Mouse (Mus musculus): ENCODE measurements at regions not wholly inside any gene's neighbourhood (a gene's known extent, or its start where the extent isn't known, plus 50 kb on each side); places are given as distances from the start of the nearest gene placed in this dataset.

DNA sequence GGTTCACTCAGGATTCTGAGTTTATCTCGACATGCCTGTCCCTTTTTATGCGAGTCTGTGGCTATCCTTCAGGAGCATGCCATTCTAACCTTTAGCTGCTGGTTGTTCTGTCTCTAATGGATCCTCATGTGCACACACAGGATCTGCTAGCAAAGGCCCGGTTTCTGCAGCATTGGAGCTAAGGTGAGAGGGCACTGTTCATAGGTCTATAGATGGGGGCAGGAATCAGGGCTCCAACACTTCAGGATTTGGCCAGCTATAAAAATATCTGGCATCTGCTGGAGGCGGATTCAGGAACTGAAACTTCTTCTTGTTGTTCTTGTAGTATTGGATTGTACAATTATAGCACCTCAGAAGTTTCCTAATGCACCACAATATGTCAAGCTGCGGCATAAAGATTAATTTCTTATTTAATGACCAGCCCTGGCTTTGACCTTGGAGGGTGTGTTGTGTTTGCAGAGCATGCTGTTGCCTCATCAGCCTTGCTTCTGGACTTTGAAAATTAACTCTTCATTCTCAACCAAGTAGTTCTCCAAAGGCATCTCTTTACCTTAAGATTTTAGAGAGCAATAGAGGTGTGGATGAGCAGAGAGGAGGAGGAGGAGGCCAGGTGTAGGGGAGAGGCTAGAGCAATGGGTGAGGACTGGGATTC, 104.4 kb upstream of the Shh start:
- Histone ChIP-seq H3K9ac (ENCODE audit: low read length) (no peak overlapping the region), H3K4me2 (ENCODE audit: low read depth) (no peak overlapping the region), H3K4me3 (ENCODE audit: low read depth, low read length) (no peak overlapping the region), H3K4me1 (ENCODE audit: control insufficient read depth, insufficient read depth, low read length) (0 out of 2 replicates have a peak, but pooled peaks cover 3% of the 10 kb centered on the region), H3K9me3 (ENCODE audit: control insufficient read depth, low read length) (no peaks in the 10 kb centered on the region), H3K36me3 (ENCODE audit: control insufficient read depth, insufficient read depth, low read length) (no peaks in the 10 kb centered on the region), H3K27ac (ENCODE audit: low read depth, low read length) (no peak overlapping the region), H3K27me3 (ENCODE audit: control insufficient read depth, insufficient read depth, low read length) (no peaks in the 10 kb centered on the region)
- WGBS = 87% methylated on average over 5 of the region's 5 CpGs
- no peak for DNase-seq (ENCODE audit: low spot score)
- ATAC-seq (ENCODE audit: insufficient read depth, low FRiP score, low TSS enrichment) = no peak

DNA sequence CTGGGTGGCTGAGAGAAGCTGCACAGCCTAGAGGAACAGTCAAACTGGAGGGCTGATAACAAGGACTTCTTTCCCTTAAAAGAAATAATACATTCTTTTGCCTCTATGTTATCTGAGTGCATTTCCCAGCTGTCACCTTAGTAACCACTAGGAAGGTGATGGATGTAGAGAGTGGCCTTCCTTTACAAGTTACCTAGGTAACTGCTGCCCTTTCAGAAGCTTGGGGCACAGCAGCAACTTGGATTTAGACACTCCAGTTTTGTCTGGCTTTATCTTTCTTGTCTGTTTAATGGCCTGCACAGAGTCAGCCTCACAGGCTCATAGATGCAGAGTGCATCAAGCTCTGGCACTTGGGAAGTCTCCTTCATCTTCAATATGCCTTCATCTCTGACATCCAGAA, 101.4 kb upstream of the Shh start:
- H3K4me1 ChIP-seq (ENCODE audit: control insufficient read depth, insufficient read depth, low read length) = 0 out of 2 replicates have a peak, but pooled peaks cover 3% of the 10 kb centered on the region
- ATAC-seq (ENCODE audit: insufficient read depth, low FRiP score, low TSS enrichment) (peak; percentile 31; the same call in 1 of the 2 replicates), DNase-seq (ENCODE audit: low spot score) (no peak)

DNA sequence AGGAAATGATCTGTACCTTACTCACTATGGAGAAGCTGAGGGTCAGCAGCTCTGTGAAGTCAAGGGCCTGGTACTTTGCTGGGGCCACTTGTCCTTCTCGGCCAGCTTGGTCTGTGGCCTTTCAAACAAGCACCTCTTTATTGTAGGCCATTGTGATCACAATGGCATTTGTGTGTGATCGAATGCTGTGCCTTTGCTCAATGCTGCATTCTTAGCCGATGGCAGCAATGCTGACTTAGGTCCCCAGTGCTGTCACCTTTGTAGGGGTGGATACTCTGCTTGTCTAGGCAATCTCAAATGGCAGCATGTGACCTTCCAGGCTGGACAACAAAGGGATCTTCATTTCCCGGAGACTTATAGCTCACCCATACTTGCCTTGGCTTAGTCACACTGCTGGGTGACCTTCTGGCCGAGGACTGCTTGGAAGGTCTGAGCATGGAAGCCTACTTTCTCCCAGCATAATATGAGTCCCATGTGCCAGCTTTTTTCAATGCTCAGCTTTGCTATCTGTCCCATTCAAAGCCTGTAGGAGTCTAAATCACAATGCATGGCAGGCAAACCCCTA, 100.4 kb upstream of the Shh start:
- ATAC-seq (ENCODE audit: insufficient read depth, low FRiP score, low TSS enrichment) (no peak), DNase-seq (ENCODE audit: low spot score) (no peak)
- WGBS = 76% methylated on average over 5 of the region's 5 CpGs
- 0 out of 2 replicates have a peak, but pooled peaks cover 3% of the 10 kb centered on the region for H3K4me1 ChIP-seq (ENCODE audit: control insufficient read depth, insufficient read depth, low read length)
- no peaks in the 10 kb centered on the region for H3K27me3 ChIP-seq (ENCODE audit: control insufficient read depth, insufficient read depth, low read length)
- no peaks in the 10 kb centered on the region for H3K36me3 ChIP-seq (ENCODE audit: control insufficient read depth, insufficient read depth, low read length)
- no peak overlapping the region for H3K4me3 ChIP-seq (ENCODE audit: low read depth, low read length)
- no peaks in the 10 kb centered on the region for H3K9me3 ChIP-seq (ENCODE audit: control insufficient read depth, low read length)
- no peak overlapping the region for H3K4me2 ChIP-seq (ENCODE audit: low read depth)
- no peak overlapping the region for H3K27ac ChIP-seq (ENCODE audit: low read depth, low read length)
- no peak overlapping the region for H3K9ac ChIP-seq (ENCODE audit: low read length)

More for the DNA sequence above, 101.4 kb upstream of the Shh start:
- H3K9ac ChIP-seq (ENCODE audit: low read length) = no peak overlapping the region
- H3K4me3 ChIP-seq (ENCODE audit: low read depth, low read length) = no peak overlapping the region
- H3K4me2 ChIP-seq (ENCODE audit: low read depth) = no peak overlapping the region
- no peaks in the 10 kb centered on the region for H3K9me3 ChIP-seq (ENCODE audit: control insufficient read depth, low read length)
- no peak overlapping the region for H3K27ac ChIP-seq (ENCODE audit: low read depth, low read length)
- no peaks in the 10 kb centered on the region for H3K36me3 ChIP-seq (ENCODE audit: control insufficient read depth, insufficient read depth, low read length)
- no peaks in the 10 kb centered on the region for H3K27me3 ChIP-seq (ENCODE audit: control insufficient read depth, insufficient read depth, low read length)

DNA sequence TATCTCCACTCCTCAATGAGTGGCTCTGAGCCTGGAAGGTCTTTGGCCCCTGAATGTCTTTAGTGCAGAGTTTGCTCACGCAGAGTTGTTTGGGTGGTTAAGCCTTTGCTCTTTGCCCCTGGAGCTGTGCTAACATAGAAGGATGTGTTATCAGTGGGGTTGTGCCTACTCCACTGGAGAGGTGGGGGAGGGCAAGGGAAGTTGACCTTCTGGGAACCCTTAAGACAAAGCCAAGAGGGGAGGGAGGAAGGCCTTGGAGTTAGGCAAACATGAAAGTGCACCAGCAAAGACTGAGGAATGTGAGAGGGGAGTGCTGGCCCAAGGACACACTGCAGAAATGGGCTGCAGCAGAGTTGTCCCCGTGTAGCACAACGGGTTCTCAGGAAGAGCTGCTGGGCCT, 96.3 kb upstream of the Shh start:
- Histone ChIP-seq H3K4me3 (ENCODE audit: low read depth, low read length) (no peak overlapping the region), H3K9ac (ENCODE audit: low read length) (no peak overlapping the region), H3K36me3 (ENCODE audit: control insufficient read depth, insufficient read depth, low read length) (no peaks in the 10 kb centered on the region), H3K27ac (ENCODE audit: low read depth, low read length) (no peak overlapping the region), H3K9me3 (ENCODE audit: control insufficient read depth, low read length) (no peaks in the 10 kb centered on the region), H3K4me2 (ENCODE audit: low read depth) (no peak overlapping the region), H3K4me1 (ENCODE audit: control insufficient read depth, insufficient read depth, low read length) (0 out of 2 replicates have a peak, but pooled peaks cover 3% of the 10 kb centered on the region), H3K27me3 (ENCODE audit: control insufficient read depth, insufficient read depth, low read length) (no peaks in the 10 kb centered on the region)
- no peak for ATAC-seq (ENCODE audit: insufficient read depth, low FRiP score, low TSS enrichment)
- 26% methylated on average over 3 of the region's 3 CpGs for WGBS
- no peak for DNase-seq (ENCODE audit: low spot score)

DNA sequence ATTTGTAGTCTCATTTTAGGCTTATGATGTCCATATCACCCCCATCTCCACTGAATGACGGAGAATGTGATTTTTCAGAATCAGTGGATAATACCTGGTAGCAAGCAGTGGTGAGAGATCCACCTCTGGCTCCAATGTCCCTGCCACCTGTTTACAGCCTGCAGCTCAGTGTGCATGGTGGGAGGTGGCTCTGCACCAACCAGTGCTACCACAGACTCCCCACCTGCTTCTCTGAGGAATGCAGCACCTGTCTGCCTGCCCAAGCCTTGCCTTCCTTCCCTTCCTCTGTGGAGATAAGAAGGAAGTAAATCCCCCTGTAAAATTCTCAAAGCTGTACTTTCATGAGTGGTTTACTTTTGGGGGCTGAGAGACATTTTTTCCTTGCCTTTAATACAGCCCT, 95.9 kb upstream of the Shh start:
- DNase-seq (ENCODE audit: low spot score) (no peak), ATAC-seq (ENCODE audit: insufficient read depth, low FRiP score, low TSS enrichment) (no peak)
- no peaks in the 10 kb centered on the region for H3K9me3 ChIP-seq (ENCODE audit: control insufficient read depth, low read length)
- 0 out of 2 replicates have a peak, but pooled peaks cover under 1% of the 10 kb centered on the region for H3K4me1 ChIP-seq (ENCODE audit: control insufficient read depth, insufficient read depth, low read length)
- 85% methylated on average over 1 of the region's 1 CpGs for WGBS
- H3K9ac ChIP-seq (ENCODE audit: low read length) = no peak overlapping the region
- no peaks in the 10 kb centered on the region for H3K27me3 ChIP-seq (ENCODE audit: control insufficient read depth, insufficient read depth, low read length)
- no peaks in the 10 kb centered on the region for H3K36me3 ChIP-seq (ENCODE audit: control insufficient read depth, insufficient read depth, low read length)
- H3K4me2 ChIP-seq (ENCODE audit: low read depth) = no peak overlapping the region
- no peak overlapping the region for H3K4me3 ChIP-seq (ENCODE audit: low read depth, low read length)
- no peak overlapping the region for H3K27ac ChIP-seq (ENCODE audit: low read depth, low read length)

DNA sequence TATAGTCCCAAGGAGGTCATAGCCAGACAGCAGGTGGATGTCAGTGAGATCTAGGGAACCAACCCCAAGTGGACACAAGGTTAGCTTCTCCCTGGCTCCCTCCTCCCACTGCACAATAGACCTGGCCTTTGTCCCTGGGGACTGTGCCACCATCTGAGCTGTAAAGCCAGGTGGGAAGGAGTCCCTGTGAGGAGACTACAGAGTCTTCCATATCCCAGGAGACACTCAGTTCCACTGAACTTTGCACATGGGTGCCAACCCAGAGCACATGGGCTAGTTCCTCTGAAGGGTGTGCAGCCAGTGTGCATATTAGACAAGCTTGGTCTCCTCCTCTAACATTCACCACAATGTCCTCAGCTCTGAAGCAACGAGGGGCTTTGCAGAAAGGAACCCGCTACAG, 86.5 kb upstream of the Shh start:
- ATAC-seq (ENCODE audit: insufficient read depth, low FRiP score, low TSS enrichment) = no peak
- no peaks in the 10 kb centered on the region for H3K9me3 ChIP-seq (ENCODE audit: control insufficient read depth, low read length)
- 89% methylated on average over 2 of the region's 2 CpGs for WGBS
- no peaks in the 10 kb centered on the region for H3K27me3 ChIP-seq (ENCODE audit: control insufficient read depth, insufficient read depth, low read length)
- no peaks in the 10 kb centered on the region for H3K36me3 ChIP-seq (ENCODE audit: control insufficient read depth, insufficient read depth, low read length)
- no peak overlapping the region for H3K4me2 ChIP-seq (ENCODE audit: low read depth)
- H3K4me3 ChIP-seq (ENCODE audit: low read depth, low read length) = no peak overlapping the region
- H3K4me1 ChIP-seq (ENCODE audit: control insufficient read depth, insufficient read depth, low read length) = no peaks in the 10 kb centered on the region
- no peak overlapping the region for H3K9ac ChIP-seq (ENCODE audit: low read length)
- H3K27ac ChIP-seq (ENCODE audit: low read depth, low read length) = no peak overlapping the region
- no peak for DNase-seq (ENCODE audit: low spot score)

DNA sequence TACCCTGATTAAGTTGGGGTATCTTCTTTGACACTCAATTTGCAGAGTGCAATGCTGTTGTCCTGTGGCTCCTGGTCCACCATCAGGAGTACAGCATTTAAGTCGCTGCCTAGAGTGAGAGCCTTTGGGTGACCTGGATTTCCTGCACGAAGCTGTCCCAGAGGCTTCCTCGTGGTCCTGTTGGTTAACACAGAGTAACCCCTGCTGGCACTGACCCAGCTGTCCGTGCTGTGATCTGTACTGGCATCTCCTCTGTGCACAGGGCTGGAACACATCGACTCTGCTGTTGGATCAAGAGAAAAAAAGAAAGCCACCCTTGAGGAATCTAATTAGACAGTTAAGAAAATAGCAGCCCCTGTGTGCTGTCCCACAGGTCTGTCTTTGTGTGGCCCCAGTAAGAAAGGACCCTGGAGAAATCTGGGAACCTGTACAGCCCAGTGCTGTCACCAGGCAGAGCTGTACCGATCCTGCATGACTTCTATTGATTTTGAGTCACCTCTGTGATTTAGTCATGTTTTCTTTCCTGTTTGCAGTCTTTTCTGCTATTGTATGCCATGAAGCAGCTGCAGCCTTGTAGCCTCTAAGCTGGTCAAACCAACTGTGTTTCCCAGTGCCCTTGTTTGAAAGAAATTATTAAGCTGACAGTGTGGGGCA, 63.3 kb upstream of the Shh start:
- WGBS = 52% methylated on average over 6 of the region's 6 CpGs
- H3K4me3 ChIP-seq (ENCODE audit: low read depth, low read length) = no peak overlapping the region
- no peak for DNase-seq (ENCODE audit: low spot score)
- ATAC-seq (ENCODE audit: insufficient read depth, low FRiP score, low TSS enrichment) = no peak
- no peaks in the 10 kb centered on the region for H3K27me3 ChIP-seq (ENCODE audit: control insufficient read depth, insufficient read depth, low read length)
- no peaks in the 10 kb centered on the region for H3K36me3 ChIP-seq (ENCODE audit: control insufficient read depth, insufficient read depth, low read length)
- no peaks in the 10 kb centered on the region for H3K9me3 ChIP-seq (ENCODE audit: control insufficient read depth, low read length)
- H3K9ac ChIP-seq (ENCODE audit: low read length) = no peak overlapping the region
- no peaks in the 10 kb centered on the region for H3K4me1 ChIP-seq (ENCODE audit: control insufficient read depth, insufficient read depth, low read length)
- H3K4me2 ChIP-seq (ENCODE audit: low read depth) = no peak overlapping the region
- H3K27ac ChIP-seq (ENCODE audit: low read depth, low read length) = no peak overlapping the region

DNA sequence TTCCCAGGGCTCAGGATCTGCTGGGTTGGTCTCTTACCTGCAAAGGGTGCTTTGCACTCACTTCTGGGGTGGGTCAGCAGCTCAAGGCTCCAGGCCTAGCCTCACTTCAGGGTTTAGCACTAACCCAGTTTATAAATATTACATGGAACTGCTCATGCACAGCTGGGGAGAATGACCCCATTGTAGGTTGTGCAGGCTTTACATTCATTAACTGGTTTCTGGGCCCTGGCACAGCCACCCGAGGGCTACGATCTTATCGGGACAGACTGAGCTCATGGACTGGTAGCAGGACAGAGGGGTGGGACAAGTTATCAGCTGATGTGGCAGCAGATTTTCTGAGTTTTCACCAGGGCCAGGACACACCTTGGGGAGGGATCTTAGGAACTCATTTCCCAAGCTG, 59.4 kb upstream of the Shh start:
- no peaks in the 10 kb centered on the region; the same call in 1 of the 2 replicates for H3K4me1 ChIP-seq (ENCODE audit: control insufficient read depth, insufficient read depth, low read length)
- no peak for ATAC-seq (ENCODE audit: insufficient read depth, low FRiP score, low TSS enrichment)
- no peak overlapping the region for H3K4me3 ChIP-seq (ENCODE audit: low read depth, low read length)
- no peaks in the 10 kb centered on the region for H3K27me3 ChIP-seq (ENCODE audit: control insufficient read depth, insufficient read depth, low read length)
- H3K9ac ChIP-seq (ENCODE audit: low read length) = no peak overlapping the region
- H3K9me3 ChIP-seq (ENCODE audit: control insufficient read depth, low read length) = no peaks in the 10 kb centered on the region
- no peak for DNase-seq (ENCODE audit: low spot score)
- no peak overlapping the region for H3K27ac ChIP-seq (ENCODE audit: low read depth, low read length)
- no peak overlapping the region for H3K4me2 ChIP-seq (ENCODE audit: low read depth)
- 92% methylated on average over 3 of the region's 3 CpGs for WGBS
- H3K36me3 ChIP-seq (ENCODE audit: control insufficient read depth, insufficient read depth, low read length) = no peaks in the 10 kb centered on the region

All from neural tube, embryonic 11.5 days (tissue).